Mouse (Mus musculus) thymus, adult 2 months (tissue): ENCODE data around the gene Tas1r1. TPM values are rescaled to one million over a fixed set of nuclear protein-coding genes. Genes with fewer than 3 reads are reported as not detected.

Experiments used
- DNase-seq: peaks from one replicate; pipeline ENCODE4 v3.0.0; 2021
- H3K27ac ChIP-seq: fragments of 200-500 bp; 2 replicates; pipeline ENCODE4 v1.5.1; 2012; ENCODE audit warnings: low read length, control low read depth; ENCODE audit not compliant: control insufficient read depth, insufficient read depth
- H3K27me3 ChIP-seq: fragments of 200-500 bp; 2 replicates; pipeline ENCODE4 v1.6.1; 2012; ENCODE audit warnings: mild to moderate bottlenecking, low read length, moderate library complexity, mixed read lengths; ENCODE audit not compliant: control insufficient read depth, insufficient read depth
- H3K36me3 ChIP-seq: fragments of 200-500 bp; 2 replicates; pipeline ENCODE4 v1.6.1; 2012; ENCODE audit warnings: mild to moderate bottlenecking, low read length, moderate library complexity; ENCODE audit not compliant: control insufficient read depth, insufficient read depth
- H3K4me1 ChIP-seq: fragments of 200-500 bp; replicated peaks from 2 replicates; pipeline ENCODE4 v1.6.1; 2012; ENCODE audit warnings: low read length; ENCODE audit not compliant: control insufficient read depth, insufficient read depth
- H3K4me3 ChIP-seq: fragments of 200-500 bp; 2 replicates; pipeline ENCODE4 v1.5.1; 2012; ENCODE audit warnings: mild to moderate bottlenecking, low read length, control low read depth, moderate library complexity; ENCODE audit not compliant: control insufficient read depth, insufficient read depth
- CTCF ChIP-seq: fragments of 200-500 bp; IDR thresholded peaks from 2 replicates; pipeline ENCODE4 v1.5.1; 2012; ENCODE audit warnings: mild to moderate bottlenecking, control low read depth, low read length, moderate library complexity, borderline replicate concordance; ENCODE audit not compliant: control insufficient read depth, poor library complexity, insufficient read depth; ENCODE audit errors: extremely low read depth
- POLR2A ChIP-seq: fragments of 200-500 bp; IDR thresholded peaks from 2 replicates; pipeline ENCODE4 v1.6.1; 2012; ENCODE audit warnings: mild to moderate bottlenecking, low read length, control low read depth, moderate library complexity; ENCODE audit not compliant: control insufficient read depth, poor library complexity, insufficient read depth; ENCODE audit errors: extremely low read depth
- WGBS: fragments of 180-500 bp; shearing (Covaris S2); methylation state at CpG from one replicate; pipeline ENCODE4 v1.1.7; 2018; 5-methylcytosine and 5-hydroxymethylcytosine counted together
- polyA plus RNA-seq: library from polyadenylated mRNA; depleted of rRNA; stranded (reverse); fragments of >200 nt; gene quantifications from 2 replicates; pipeline ENCODE4 v1.2.3, GENCODE M21; 2012

Gene Tas1r1
- polyA plus RNA-seq, 1 experiment = 0.34 TPM

DNA sequence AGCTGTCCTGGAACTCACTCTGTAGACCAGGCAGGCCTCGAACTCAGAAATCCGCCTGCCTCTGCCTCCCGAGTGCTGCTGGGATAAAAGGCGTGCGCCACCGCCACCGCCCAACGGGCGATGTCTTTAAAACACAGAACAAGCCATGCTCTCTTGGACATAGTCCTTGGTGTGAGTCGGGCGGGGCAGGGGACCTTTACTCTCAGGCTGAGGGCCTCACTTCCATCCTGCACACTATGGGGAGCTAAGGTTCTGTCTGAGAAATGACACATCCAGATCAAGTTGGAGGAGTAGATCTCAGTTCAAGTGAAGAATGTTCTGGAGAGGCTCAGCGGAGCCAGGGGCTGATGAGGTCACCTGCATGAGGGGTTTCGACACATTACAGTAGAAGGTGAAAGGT, 5.4 kb downstream of the Tas1r1 start:
- 97% methylated on average over 13 of the region's 13 CpGs for WGBS
- H3K27ac ChIP-seq = no peak overlapping the region
- no peak overlapping the region for H3K4me3 ChIP-seq
- no peaks in the 10 kb centered on the region for H3K27me3 ChIP-seq
- TF ChIP-seq CTCF (no peak), POLR2A (no peak)
- DNase-seq = no peak
- no peaks in the 10 kb centered on the region for H3K36me3 ChIP-seq
- peaks cover 4% of the 10 kb centered on the region for H3K4me1 ChIP-seq

DNA sequence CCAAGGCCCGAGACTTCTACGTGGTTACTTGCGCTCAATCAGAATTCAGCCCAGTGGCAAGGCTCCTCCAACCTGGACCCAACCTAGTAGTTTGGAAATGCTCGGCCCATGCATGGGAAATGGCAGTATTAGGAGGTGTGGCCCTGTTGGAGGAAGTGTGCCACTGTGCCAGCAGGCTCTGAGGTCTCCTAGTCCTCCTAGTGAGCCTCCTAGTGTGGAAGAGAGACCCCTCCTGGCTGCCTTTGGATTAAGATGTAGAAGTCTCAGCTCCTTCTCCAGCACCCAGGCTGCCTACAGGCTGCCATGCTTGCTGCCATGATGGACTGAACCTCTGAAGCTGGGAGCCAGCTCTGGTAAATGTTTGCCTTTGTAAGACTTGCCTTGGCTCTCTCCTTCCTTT, 8.4 kb downstream of the Tas1r1 start:
- Histone ChIP-seq H3K27ac (no peak overlapping the region), H3K4me1 (peaks cover 21% of the 10 kb centered on the region), H3K27me3 (no peaks in the 10 kb centered on the region), H3K36me3 (no peaks in the 10 kb centered on the region), H3K4me3 (no peak overlapping the region)
- TF ChIP-seq POLR2A = no peak
- no peak for TF ChIP-seq CTCF
- 85% methylated on average over 4 of the region's 4 CpGs for WGBS
- no peak for DNase-seq

DNA sequence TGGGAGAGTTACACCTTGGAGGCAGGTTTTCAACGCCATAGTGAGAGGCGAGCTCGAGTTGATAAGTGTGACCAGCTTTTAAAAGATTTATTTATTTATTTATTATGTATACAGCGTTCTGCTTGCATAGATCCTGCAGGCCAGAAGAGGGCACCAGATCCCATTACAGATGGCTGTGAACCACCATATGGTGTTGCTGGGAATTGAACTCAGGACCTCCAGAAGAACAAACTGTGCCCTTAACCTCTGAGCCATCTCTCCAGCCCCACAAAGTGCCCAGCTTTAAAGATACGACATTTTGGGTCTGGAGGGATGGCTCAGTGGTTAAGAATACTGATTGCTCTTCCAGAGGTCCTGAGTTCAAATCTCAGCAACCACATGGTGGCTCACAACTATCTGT, 9.3 kb downstream of the Tas1r1 start:
- TF ChIP-seq POLR2A (no peak), CTCF (no peak)
- Histone ChIP-seq H3K27me3 (no peaks in the 10 kb centered on the region), H3K4me3 (no peak overlapping the region), H3K4me1 (peaks cover 21% of the 10 kb centered on the region), H3K36me3 (no peaks in the 10 kb centered on the region), H3K27ac (no peak overlapping the region)
- 70% methylated on average over 5 of the region's 5 CpGs for WGBS
- no peak for DNase-seq

DNA sequence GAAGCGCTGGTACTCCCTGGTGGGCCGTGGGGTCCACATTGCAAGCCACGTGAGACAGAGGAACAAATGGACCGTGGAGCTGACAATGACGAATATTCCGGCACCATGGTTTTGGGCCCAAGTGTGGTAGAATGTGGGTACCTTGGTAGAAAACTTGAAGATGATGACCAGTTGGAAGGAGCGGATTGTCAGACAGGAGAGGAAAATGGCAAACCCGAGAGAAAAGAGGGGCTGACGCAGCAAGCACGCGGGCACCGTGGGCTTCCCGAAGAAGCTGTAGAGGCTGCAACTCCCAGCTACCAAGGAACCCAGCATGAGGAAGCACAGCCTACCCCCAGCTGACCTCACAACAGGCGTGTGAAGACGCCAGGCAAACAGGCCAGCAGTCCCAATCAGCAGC, 9.9 kb downstream of the Tas1r1 start:
- 88% methylated on average over 15 of the region's 15 CpGs for WGBS
- Histone ChIP-seq H3K4me1 (peaks cover 21% of the 10 kb centered on the region), H3K36me3 (no peaks in the 10 kb centered on the region), H3K27ac (no peak overlapping the region), H3K27me3 (no peaks in the 10 kb centered on the region), H3K4me3 (no peak overlapping the region)
- TF ChIP-seq CTCF = no peak
- no peak for TF ChIP-seq POLR2A
- DNase-seq = no peak

DNA sequence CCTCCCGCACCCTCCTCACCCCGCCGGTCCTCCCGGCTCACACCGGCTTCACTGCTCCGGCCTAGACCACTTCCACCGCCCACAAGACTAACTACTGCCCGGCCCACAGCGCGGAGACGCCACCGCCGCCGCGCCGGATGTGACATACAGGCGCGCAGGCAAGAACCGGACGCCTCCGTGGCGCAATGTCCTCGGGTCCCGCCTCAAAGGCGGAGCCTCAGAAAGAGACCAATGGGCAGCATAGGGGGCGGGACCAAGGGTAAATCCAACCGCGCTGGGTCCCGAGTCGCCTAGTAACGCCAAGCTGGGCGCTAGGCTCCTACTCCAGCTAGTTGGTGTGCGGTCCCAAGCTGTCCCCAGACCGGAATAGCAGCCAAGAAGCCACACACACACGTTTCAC, 10.8 kb downstream of the Tas1r1 start, which contains the start of gene Zbtb48:
TSS of gene Zbtb48 (minus strand) at position 148 of the 400 bp plus-strand sequence.
- Histone ChIP-seq H3K4me3 (peak within 1 kb of the TSS; percentile 87), H3K27ac (no peak within 1 kb of the TSS), H3K27me3 (no peaks in the 10 kb centered on the region), H3K4me1 (peaks cover 21% of the 10 kb centered on the region), H3K36me3 (no peaks in the 10 kb centered on the region; the same call in 1 of the 2 replicates)
- under 1% methylated on average over 35 of the region's 35 CpGs for WGBS
- DNase-seq = peak; percentile 96
- TF ChIP-seq CTCF = no peak; the same call in none of the 2 replicates
- TF ChIP-seq POLR2A = peak; percentile 77

DNA sequence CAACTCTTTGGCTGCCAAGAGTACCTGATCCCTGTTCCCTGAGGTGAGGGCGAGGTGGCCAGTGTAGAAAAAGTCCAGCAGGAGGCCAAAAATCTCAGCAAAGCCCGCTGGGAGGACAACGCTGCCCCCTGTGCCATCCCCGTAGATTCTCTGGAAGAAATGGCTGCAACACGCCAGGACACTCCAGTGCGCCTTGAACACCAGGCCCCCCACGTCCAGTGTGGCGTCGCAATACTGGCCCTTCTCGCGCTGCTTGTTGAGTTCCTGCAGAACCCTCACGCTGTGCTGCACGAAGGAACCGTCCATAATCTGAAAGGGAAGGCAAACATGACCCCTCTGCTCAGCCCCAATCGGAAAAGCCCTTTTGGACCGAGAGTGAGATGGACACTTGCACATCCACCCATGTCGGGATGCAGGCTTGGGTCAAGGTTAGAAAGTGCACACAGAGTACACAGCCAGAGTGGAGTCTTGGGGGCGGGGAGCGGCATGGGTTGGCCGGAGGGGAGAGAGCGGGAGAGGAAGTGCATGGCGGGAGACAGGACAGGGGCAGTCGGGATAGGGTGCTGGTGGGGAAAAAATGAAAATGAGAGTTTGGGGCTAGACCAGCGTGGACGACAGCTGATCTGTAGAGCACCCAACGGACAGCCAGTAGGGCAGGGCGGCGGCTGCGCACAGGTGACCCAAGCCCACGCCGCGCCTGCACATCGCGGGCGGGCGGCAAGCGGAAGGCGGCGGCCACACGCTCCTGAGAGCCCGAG, 11.4 kb downstream of the Tas1r1 start:
- H3K27ac ChIP-seq = no peak overlapping the region
- TF ChIP-seq CTCF (no peak; the same call in 1 of the 2 replicates), POLR2A (no peak)
- H3K4me1 ChIP-seq = peaks cover 21% of the 10 kb centered on the region
- H3K4me3 ChIP-seq = peak overlapping the region; percentile 87
- H3K27me3 ChIP-seq = no peaks in the 10 kb centered on the region
- H3K36me3 ChIP-seq = no peaks in the 10 kb centered on the region; the same call in 1 of the 2 replicates
- 5% methylated on average over 41 of the region's 41 CpGs for WGBS
- DNase-seq = no peak
